9 mouse cellular contexts compared by ENCODE assay signal in genomic region chr4:101392229-101392628, GRCm38 (mm10). TPM values are rescaled to one million over a fixed set of nuclear protein-coding genes. Genes with fewer than 3 reads are reported as not detected.
DNase-seq lines count a peak whose midpoint lies in the region; ATAC-seq and TF ChIP-seq lines count a peak whose summit lies in the region.
"Had no signal": no experiment of that assay in that cellular context is flagged by ENCODE, and none has a peak within 500 bp of the region (broad histone marks: within the 10 kb centered on the region; RNA-seq: fewer than 3 reads in every experiment).

No protein-coding gene starts in this region.

- no peaks in the 10 kb centered on the region for H3K27me3 ChIP-seq in hindbrain, embryonic 11.5 days (ENCODE audit: control insufficient read depth, insufficient read depth, low read length)
- no peaks in the 10 kb centered on the region for H3K27me3 ChIP-seq in hindbrain, embryonic 12.5 days
- no peaks in the 10 kb centered on the region for H3K27me3 ChIP-seq in ES-Bruce4 (ENCODE audit: control insufficient read depth, insufficient read depth, low read length, poor library complexity, severe bottlenecking)

- no peaks in the 10 kb centered on the region for H3K36me3 ChIP-seq in hindbrain, embryonic 11.5 days (ENCODE audit: control insufficient read depth, insufficient read depth, low read length)
- no peaks in the 10 kb centered on the region for H3K36me3 ChIP-seq in hindbrain, embryonic 12.5 days
- H3K36me3 ChIP-seq in ES-Bruce4 (ENCODE audit: control insufficient read depth, insufficient read depth, low read length, poor library complexity, severe bottlenecking): no peaks in the 10 kb centered on the region

- H3K4me3 ChIP-seq in hindbrain, embryonic 11.5 days (ENCODE audit: low read depth, low read length): no peak overlapping the region
- H3K4me3 ChIP-seq in hindbrain, embryonic 12.5 days: no peak overlapping the region
- no peak overlapping the region for H3K4me3 ChIP-seq in ES-Bruce4 (ENCODE audit: low read depth, low read length)
- H3K4me3 ChIP-seq in bone marrow, adult 2 months (replicated peaks; ENCODE audit: control insufficient read depth, low read depth, low read length): no peak overlapping the region
- H3K4me3 ChIP-seq: megakaryocyte, embryonic 14.5 days had no signal

- no peaks in the 10 kb centered on the region for H3K9me3 ChIP-seq in hindbrain, embryonic 11.5 days (ENCODE audit: control insufficient read depth, low read length)
- no peaks in the 10 kb centered on the region for H3K9me3 ChIP-seq in hindbrain, embryonic 12.5 days (replicated peaks)
- no peaks in the 10 kb centered on the region for H3K9me3 ChIP-seq in ES-Bruce4 (replicated peaks; ENCODE audit: control insufficient read depth, insufficient read depth, low read length, poor library complexity, severe bottlenecking)
- H3K9me3 ChIP-seq: megakaryocyte, embryonic 14.5 days had no signal

- H3K27ac ChIP-seq in hindbrain, embryonic 11.5 days (ENCODE audit: low read depth, low read length): no peak overlapping the region
- no peak overlapping the region for H3K27ac ChIP-seq in hindbrain, embryonic 12.5 days
- H3K27ac ChIP-seq in ES-Bruce4 (ENCODE audit: insufficient read depth, low read length): no peak overlapping the region
- H3K27ac ChIP-seq in bone marrow, adult 2 months (ENCODE audit: control insufficient read depth, insufficient read depth, low read depth, low read length, poor library complexity): no peak overlapping the region

- peak; percentile 44 for DNase-seq in hindbrain, embryonic 11.5 days (ENCODE audit: low spot score)
- DNase-seq in forelimb bud, embryonic 11.5 days (ENCODE audit: low read depth, low spot score): peak; percentile 52
- peak; percentile 27 to 32 for DNase-seq in lung, adult 18-20 months
- peak; percentile 54 for DNase-seq in thymus, postnatal 25 days
- DNase-seq in ovary, adult 18-20 months (ENCODE audit: low spot score): no peak

- H3K4me1 ChIP-seq in hindbrain, embryonic 11.5 days (replicated peaks; ENCODE audit: control insufficient read depth, insufficient read depth, low read length): no peaks in the 10 kb centered on the region
- H3K4me1 ChIP-seq in hindbrain, embryonic 12.5 days: no peaks in the 10 kb centered on the region
- peaks cover 3% of the 10 kb centered on the region for H3K4me1 ChIP-seq in ES-Bruce4 (ENCODE audit: control insufficient read depth, insufficient read depth, low read length)
- H3K4me1 ChIP-seq in bone marrow, adult 2 months (ENCODE audit: control insufficient read depth, insufficient read depth, low read length): no peaks in the 10 kb centered on the region

- no peak for TF ChIP-seq POLR2A in ES-Bruce4 (IDR thresholded peaks at IDR 0.05; ENCODE audit: insufficient read depth, low read length)
- no peak for TF ChIP-seq POLR2A in bone marrow, adult 2 months (IDR thresholded peaks at IDR 0.05; ENCODE audit: borderline replicate concordance, control insufficient read depth, low read depth, low read length)

- no peak for ATAC-seq in hindbrain, embryonic 11.5 days (ENCODE audit: low FRiP score)
- no peak for ATAC-seq in hindbrain, embryonic 12.5 days (ENCODE audit: low FRiP score)

- H3K9ac ChIP-seq in hindbrain, embryonic 11.5 days (ENCODE audit: low read depth, low read length): no peak overlapping the region
- no peak overlapping the region for H3K9ac ChIP-seq in hindbrain, embryonic 12.5 days
- no peak overlapping the region for H3K9ac ChIP-seq in ES-Bruce4 (ENCODE audit: low read depth, poor library complexity, severe bottlenecking)

- TF ChIP-seq CTCF in ES-Bruce4 (IDR thresholded peaks at IDR 0.05; ENCODE audit: low read depth, low read length): peak; percentile 93
- peak; percentile 68 for TF ChIP-seq CTCF in bone marrow, adult 2 months (IDR thresholded peaks at IDR 0.05; ENCODE audit: control insufficient read depth, insufficient read depth, low read length)

- H3K4me2 ChIP-seq in hindbrain, embryonic 11.5 days (replicated peaks; ENCODE audit: low read depth, low read length): no peak overlapping the region
- H3K4me2 ChIP-seq in hindbrain, embryonic 12.5 days (replicated peaks): no peak overlapping the region

- 0 out of 2 replicates have a peak, but pooled peaks have one; percentile 35 for TF ChIP-seq EP300 in ES-Bruce4 (IDR thresholded peaks at IDR 0.05; ENCODE audit: insufficient read depth, low read depth, low read length)

- WGBS in hindbrain, embryonic 11.5 days: 48% methylated on average over 2 of the region's 2 CpGs
- 44% methylated on average over 2 of the region's 2 CpGs for WGBS in hindbrain, embryonic 12.5 days
- WGBS in bone marrow, adult 2 months: 55% methylated on average over 2 of the region's 2 CpGs

RNA-seq across cellular contexts. Expression of gene Ak4, which starts 26.8 kb away (rescaled TPM):
- polyA plus RNA-seq in hindbrain, embryonic 11.5 days (2014; fragmentation: Nextera tagmentation; extraction: Ambion mirVana): 7.0 and 10.4 TPM in 2 replicates
- 11.5 and 13.9 TPM in 2 replicates for polyA plus RNA-seq in hindbrain, embryonic 12.5 days (2016; fragmentation: Nextera tagmentation; extraction: Ambion mirVana)
- 61.4 and 62.7 TPM in 2 replicates for polyA plus RNA-seq in ES-Bruce4 (2011; ENCODE audit: insufficient read depth, insufficient read length, low read depth, missing spikeins)
- 2.4 TPM in 1 of 2 replicates, not detected in the other for polyA plus RNA-seq in bone marrow, adult 2 months (2011; ENCODE audit: insufficient read depth, insufficient read length, low replicate concordance, missing spikeins)
